In the genomic region with DNA sequence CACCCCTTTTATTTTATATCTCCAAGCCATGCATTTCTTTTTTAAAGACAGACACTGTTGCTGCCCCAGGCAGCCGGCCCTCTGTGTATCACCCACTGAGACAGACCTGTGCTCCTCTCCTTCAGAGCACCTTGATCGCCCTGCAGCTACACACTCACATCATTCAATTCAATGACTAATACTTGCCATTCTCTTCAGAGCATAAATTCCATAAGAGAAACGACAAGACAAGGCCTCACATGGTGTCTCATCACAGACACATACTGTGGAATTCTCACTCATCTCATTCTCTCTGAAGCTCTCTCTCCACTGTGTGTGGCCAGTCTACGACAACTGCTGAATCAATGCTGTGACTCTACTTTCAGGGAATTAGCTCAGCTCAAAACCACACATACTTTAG, we compare ENCODE assay signal across 18 mouse cellular contexts.
"Had no signal": no experiment of that assay in that cellular context is flagged by ENCODE, and none has a peak within 500 bp of the region (broad histone marks: within the 10 kb centered on the region; RNA-seq: fewer than 3 reads in every experiment).

No protein-coding gene starts in this region.

- H3K4me3 ChIP-seq: limb, embryonic 10.5 days; limb, embryonic 13.5 days; liver, embryonic 12.5 days; liver, embryonic 15.5 days; lung, embryonic 15.5 days; midbrain, embryonic 12.5 days; midbrain, embryonic 15.5 days; myocyte; stomach, embryonic 15.5 days had no signal

- H3K36me3 ChIP-seq: limb, embryonic 10.5 days; limb, embryonic 13.5 days; liver, embryonic 12.5 days; liver, embryonic 15.5 days; lung, embryonic 15.5 days; midbrain, embryonic 12.5 days; midbrain, embryonic 15.5 days; stomach, embryonic 15.5 days had no signal

- H3K27me3 ChIP-seq: limb, embryonic 13.5 days; liver, embryonic 12.5 days; liver, embryonic 15.5 days; lung, embryonic 15.5 days; midbrain, embryonic 12.5 days; midbrain, embryonic 15.5 days; stomach, embryonic 15.5 days had no signal

- H3K4me1 ChIP-seq: limb, embryonic 10.5 days; limb, embryonic 13.5 days; liver, embryonic 12.5 days; liver, embryonic 15.5 days; lung, embryonic 15.5 days; midbrain, embryonic 12.5 days; midbrain, embryonic 15.5 days; stomach, embryonic 15.5 days had no signal

- H3K27ac ChIP-seq: limb, embryonic 10.5 days; limb, embryonic 13.5 days; liver, embryonic 12.5 days; liver, embryonic 15.5 days; lung, embryonic 15.5 days; macrophage; midbrain, embryonic 12.5 days; midbrain, embryonic 15.5 days; stomach, embryonic 15.5 days had no signal

- DNase-seq: kidney, adult 18-20 months; kidney, adult 9 months; kidney, postnatal 14 days; kidney, postnatal 4 days; liver; lung, adult 18-20 months; lung, postnatal 14 days; thymus, postnatal 4 days had no signal

- ATAC-seq: liver, embryonic 12.5 days; midbrain, embryonic 15.5 days had no signal
